Mouse (Mus musculus) G1E (cell line): ENCODE results near the gene Soat2. TPM values are rescaled to one million over a fixed set of nuclear protein-coding genes. Genes with fewer than 3 reads are reported as not detected.

Source experiments
- ATAC-seq: 2 replicates; pipeline ENCODE4 v1.8.0; 2016; ENCODE audit warnings: mild to moderate bottlenecking; ENCODE audit not compliant: insufficient number of reproducible peaks, poor library complexity, low FRiP score, severe bottlenecking; ENCODE audit errors: extremely low read depth
- DNase-seq: peaks from one replicate; pipeline ENCODE4 v3.0.0; 2012; ENCODE audit warnings: low spot score
- H3K27me3 ChIP-seq: 2 replicates; pipeline ENCODE4 v1.6.1; 2012; ENCODE audit warnings: mild to moderate bottlenecking, low read length, inconsistent platforms; ENCODE audit not compliant: insufficient read depth
- H3K36me3 ChIP-seq: replicated peaks from 2 replicates; pipeline ENCODE3; 2012; ENCODE audit warnings: mild to moderate bottlenecking, inconsistent platforms
- H3K4me1 ChIP-seq: 2 replicates; pipeline ENCODE4 v1.6.1; 2012; ENCODE audit warnings: low read depth, low read length, inconsistent platforms, mixed read lengths; ENCODE audit not compliant: insufficient read depth
- H3K4me3 ChIP-seq: 2 replicates; pipeline ENCODE4 v1.5.1; 2012; ENCODE audit warnings: low read depth, mild to moderate bottlenecking, inconsistent platforms, low read length, moderate library complexity, mixed read lengths
- H3K9me3 ChIP-seq: replicated peaks from 2 replicates; pipeline ENCODE4 v1.6.1; 2012; ENCODE audit warnings: inconsistent platforms
- CTCF ChIP-seq: IDR thresholded peaks from 2 replicates; pipeline ENCODE4 v1.5.1; 2012; ENCODE audit warnings: low read depth, low read length, inconsistent platforms, mixed read lengths
- GATA1 ChIP-seq: IDR thresholded peaks from 2 replicates; pipeline ENCODE4 v1.6.1; 2012; ENCODE audit warnings: borderline replicate concordance, low read length, inconsistent platforms, mixed read lengths
- GATA2 ChIP-seq: IDR thresholded peaks from 2 replicates; pipeline ENCODE4 v1.6.1; 2012; ENCODE audit warnings: low read depth, low read length, inconsistent platforms, borderline replicate concordance
- POLR2AphosphoS5 ChIP-seq: IDR thresholded peaks from 2 replicates; pipeline ENCODE4 v1.6.1; 2012; ENCODE audit warnings: low read depth, low read length, inconsistent platforms; ENCODE audit not compliant: insufficient replicate concordance
- TAL1 ChIP-seq: conservative IDR thresholded peaks from 2 replicates; pipeline ENCODE4 v1.6.1; 2012; ENCODE audit warnings: low read depth, low read length, inconsistent platforms, mixed read lengths
- polyA plus RNA-seq: library from polyadenylated mRNA; stranded (reverse); fragments of >175 nt; gene quantifications from 2 replicates; pipeline ENCODE4 v1.2.3, GENCODE M21; 2012
- total RNA-seq, 2 experiments: library from RNA; stranded (forward) in 1 of 2; stranded (reverse) in 1 of 2; fragments of 200-1000 nt in 1 of 2; fragments of >200 nt in 1 of 2; fragmentation: Nextera tagmentation in 1 of 2; gene quantifications; 2 replicates each; pipeline ENCODE4 v1.2.3; 2014 to 2017

The Soat2 gene
- total and polyA plus RNA-seq, 3 experiments: 1.1 to 7.4 (median 3.3) TPM

- ATAC-seq (no peak), DNase-seq (no peak)
- H3K4me3 ChIP-seq: no peak overlapping the region
- H3K36me3 ChIP-seq: peaks cover 5% of the 10 kb centered on the region
- peaks cover 31% of the 10 kb centered on the region for H3K4me1 ChIP-seq
- TF ChIP-seq GATA1 (no peak), TAL1 (no peak)
- H3K9me3 ChIP-seq: no peaks in the 10 kb centered on the region
- peaks cover 11% of the 10 kb centered on the region; the same call in 1 of the 2 replicates for H3K27me3 ChIP-seq
These were observed 29.6 kb downstream of the Soat2 start for GRCm38 (mm10) chr15:102179924-102180323.

DNA sequence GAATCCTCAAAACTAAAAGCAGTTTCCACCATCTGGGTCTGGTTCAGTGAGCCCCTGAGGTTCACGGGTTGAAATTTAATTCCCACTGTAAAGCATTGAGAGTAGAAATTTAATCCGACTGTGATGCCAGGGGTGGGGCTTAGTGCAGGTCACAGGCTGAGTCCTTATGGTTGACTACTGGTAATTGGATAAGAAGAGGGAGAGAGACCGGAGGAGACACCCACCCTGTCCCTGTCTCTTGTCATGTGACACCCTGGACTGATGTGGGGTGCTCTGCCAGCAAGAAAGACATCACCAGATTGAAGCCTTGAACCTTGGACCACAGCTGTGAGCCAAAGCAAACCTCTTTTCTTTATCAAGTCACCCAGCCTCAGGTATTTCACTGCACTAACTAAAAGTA lies 32.8 kb downstream of the Soat2 start:
- DNase-seq (no peak), ATAC-seq (no peak)
- Histone ChIP-seq H3K4me3 (no peak overlapping the region), H3K9me3 (no peaks in the 10 kb centered on the region), H3K36me3 (peaks cover 5% of the 10 kb centered on the region), H3K27me3 (peaks cover 11% of the 10 kb centered on the region; the same call in 1 of the 2 replicates), H3K4me1 (peaks cover 14% of the 10 kb centered on the region)
- TF ChIP-seq TAL1 (no peak), GATA2 (no peak), GATA1 (no peak), POLR2AphosphoS5 (no peak), CTCF (no peak)

DNA sequence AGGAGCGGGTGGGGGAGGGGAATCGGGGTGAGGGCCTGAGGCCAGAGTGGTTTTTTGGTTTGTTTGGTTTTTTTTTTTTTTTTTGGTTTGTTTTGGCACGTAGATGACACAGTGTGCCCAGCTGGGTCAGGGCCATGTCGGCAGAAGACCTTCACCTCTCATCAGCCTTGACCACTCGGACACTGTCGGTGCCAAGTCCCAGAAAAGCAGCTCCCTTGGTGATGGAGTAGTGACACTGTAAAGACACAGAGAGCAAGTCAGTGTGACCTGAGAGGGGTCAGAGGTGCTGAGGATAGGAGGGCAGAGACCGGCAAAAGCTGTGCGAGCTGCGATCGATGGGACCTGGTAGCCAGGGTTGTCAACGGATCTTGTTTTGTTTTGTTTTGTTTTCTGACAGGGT lies 35.9 kb downstream of the Soat2 start:
- Histone ChIP-seq H3K9me3 (no peaks in the 10 kb centered on the region), H3K36me3 (no peaks in the 10 kb centered on the region), H3K4me1 (peaks cover 10% of the 10 kb centered on the region), H3K4me3 (no peak overlapping the region), H3K27me3 (peaks cover 8% of the 10 kb centered on the region; the same call in 1 of the 2 replicates)
- ATAC-seq: no peak
- DNase-seq: no peak
- TF ChIP-seq CTCF: no peak
- TF ChIP-seq GATA2: no peak
- TF ChIP-seq TAL1: no peak
- no peak for TF ChIP-seq GATA1
- TF ChIP-seq POLR2AphosphoS5: no peak

DNA sequence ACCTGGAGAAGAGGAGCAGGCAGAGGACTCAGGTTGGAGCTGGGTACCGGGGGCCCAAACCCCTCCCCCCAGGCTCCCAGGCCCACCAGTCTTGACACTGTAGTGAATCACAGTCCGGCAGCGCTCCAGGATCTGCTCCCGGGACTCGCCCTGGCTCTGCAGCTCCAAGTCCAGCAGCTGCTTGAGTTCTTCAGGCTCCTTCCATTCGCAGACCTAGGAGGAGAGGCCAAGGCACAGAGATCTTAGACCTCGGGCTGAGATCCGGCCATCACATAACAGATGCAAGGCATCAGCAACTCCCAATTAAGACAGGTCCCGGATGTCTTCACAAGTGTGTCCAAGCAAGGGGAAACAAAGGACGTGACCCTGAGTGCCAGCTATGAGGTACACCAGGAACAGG lies 37.8 kb downstream of the Soat2 start:
- no peak for TF ChIP-seq CTCF
- TF ChIP-seq GATA2: no peak
- TF ChIP-seq POLR2AphosphoS5: no peak
- no peak for TF ChIP-seq TAL1
- H3K9me3 ChIP-seq: no peaks in the 10 kb centered on the region
- ATAC-seq (no peak), DNase-seq (no peak)
- peaks cover 25% of the 10 kb centered on the region for H3K4me1 ChIP-seq
- no peak overlapping the region for H3K4me3 ChIP-seq
- H3K36me3 ChIP-seq: no peaks in the 10 kb centered on the region
- H3K27me3 ChIP-seq: peaks cover 19% of the 10 kb centered on the region

DNA sequence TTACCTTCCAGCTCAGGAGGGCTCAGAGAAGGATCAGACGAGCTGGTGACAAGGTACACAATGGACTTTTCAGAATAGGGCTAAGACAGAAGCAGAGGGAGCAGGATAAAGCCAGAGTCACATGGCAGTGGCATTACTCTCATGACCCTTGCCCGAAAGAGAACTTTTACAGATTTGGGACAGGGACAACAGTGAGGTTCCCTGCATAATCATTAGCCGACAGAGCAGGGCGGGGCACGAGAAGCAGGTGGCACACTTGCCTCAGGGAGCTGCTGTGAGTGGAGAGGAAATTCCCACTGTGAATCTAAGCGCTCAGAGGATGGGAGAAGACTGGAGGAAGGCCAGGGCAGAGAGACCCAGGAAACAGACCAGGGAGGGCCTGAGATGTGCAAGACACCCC lies 38.6 kb downstream of the Soat2 start:
- Histone ChIP-seq H3K4me3 (no peak overlapping the region), H3K36me3 (no peaks in the 10 kb centered on the region), H3K9me3 (no peaks in the 10 kb centered on the region), H3K27me3 (peaks cover 19% of the 10 kb centered on the region), H3K4me1 (peaks cover 27% of the 10 kb centered on the region)
- DNase-seq: no peak
- no peak for TF ChIP-seq POLR2AphosphoS5
- TF ChIP-seq GATA1: no peak
- no peak for TF ChIP-seq CTCF
- TF ChIP-seq TAL1: no peak
- TF ChIP-seq GATA2: no peak
- ATAC-seq: no peak

DNA sequence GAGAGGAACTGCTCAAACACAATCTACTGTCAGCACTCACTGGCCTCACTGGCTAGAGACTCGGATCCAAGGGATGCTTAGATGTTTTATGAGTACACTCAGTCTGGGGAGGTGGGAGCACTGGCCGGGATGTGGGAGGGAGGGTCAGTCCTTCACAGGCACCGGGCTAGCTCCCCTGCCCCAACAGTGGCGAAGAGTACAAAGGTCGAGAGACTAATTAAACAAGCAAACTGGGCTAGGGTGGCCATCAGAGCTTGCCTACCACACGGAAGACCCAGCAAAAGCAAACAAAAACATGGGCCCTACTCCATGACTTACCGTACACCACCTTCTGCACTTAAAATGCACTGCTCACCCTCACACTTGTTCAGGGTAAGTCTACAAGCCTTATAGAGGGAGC lies 41.4 kb downstream of the Soat2 start:
- H3K27me3 ChIP-seq: peaks cover 19% of the 10 kb centered on the region
- ATAC-seq (no peak), DNase-seq (no peak)
- H3K36me3 ChIP-seq: peaks cover 2% of the 10 kb centered on the region
- peaks cover 47% of the 10 kb centered on the region for H3K4me1 ChIP-seq
- TF ChIP-seq POLR2AphosphoS5 (no peak), GATA1 (no peak)
- no peaks in the 10 kb centered on the region for H3K9me3 ChIP-seq
- H3K4me3 ChIP-seq: no peak overlapping the region

DNA sequence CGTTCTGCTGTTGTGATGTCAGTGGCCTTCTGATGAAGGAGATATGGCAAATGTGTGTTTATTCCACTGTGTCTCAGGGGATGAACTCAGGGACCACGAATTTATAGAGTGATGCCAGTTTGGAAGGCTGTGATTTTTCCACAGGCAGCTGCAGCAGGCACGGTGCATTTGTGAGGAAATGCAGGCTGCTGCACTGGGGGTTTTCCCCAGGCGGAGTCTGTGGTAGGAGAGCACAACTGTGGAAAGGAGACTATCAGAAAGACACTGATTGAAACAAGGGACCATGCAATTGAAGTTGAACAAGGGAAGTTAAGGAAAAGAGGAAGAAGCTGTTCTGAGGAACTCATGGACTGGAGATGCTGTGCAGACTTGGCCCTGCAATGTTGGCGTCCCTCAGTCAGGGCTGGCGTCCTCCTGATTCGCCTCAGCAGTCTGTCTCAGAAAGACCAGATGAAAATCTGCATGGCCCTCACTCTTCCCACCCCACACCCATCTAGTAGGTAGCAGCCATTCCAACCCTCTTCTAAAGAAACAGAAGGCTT lies 42.0 kb downstream of the Soat2 start:
- H3K9me3 ChIP-seq: no peaks in the 10 kb centered on the region
- H3K36me3 ChIP-seq: peaks cover 3% of the 10 kb centered on the region
- H3K4me3 ChIP-seq: no peak overlapping the region
- TF ChIP-seq GATA1: no peak
- TF ChIP-seq POLR2AphosphoS5: no peak
- TF ChIP-seq GATA2: no peak
- TF ChIP-seq TAL1: no peak
- TF ChIP-seq CTCF: no peak
- H3K4me1 ChIP-seq: peaks cover 47% of the 10 kb centered on the region
- no peak for ATAC-seq
- DNase-seq: no peak
- peaks cover 19% of the 10 kb centered on the region for H3K27me3 ChIP-seq
